Mouse (Mus musculus): ENCODE data around the gene Dctn2. TPM values are rescaled to one million over a fixed set of nuclear protein-coding genes. Genes with fewer than 3 reads are reported as not detected.
"Not testable (repeated sequence)": the region's sequence is repeated elsewhere in the genome, so short reads cannot be mapped to it uniquely, and the experiment has no call there.

The Dctn2 gene
- total RNA-seq, 2 experiments from 2014 or later, result 254 to 258 TPM

DNA sequence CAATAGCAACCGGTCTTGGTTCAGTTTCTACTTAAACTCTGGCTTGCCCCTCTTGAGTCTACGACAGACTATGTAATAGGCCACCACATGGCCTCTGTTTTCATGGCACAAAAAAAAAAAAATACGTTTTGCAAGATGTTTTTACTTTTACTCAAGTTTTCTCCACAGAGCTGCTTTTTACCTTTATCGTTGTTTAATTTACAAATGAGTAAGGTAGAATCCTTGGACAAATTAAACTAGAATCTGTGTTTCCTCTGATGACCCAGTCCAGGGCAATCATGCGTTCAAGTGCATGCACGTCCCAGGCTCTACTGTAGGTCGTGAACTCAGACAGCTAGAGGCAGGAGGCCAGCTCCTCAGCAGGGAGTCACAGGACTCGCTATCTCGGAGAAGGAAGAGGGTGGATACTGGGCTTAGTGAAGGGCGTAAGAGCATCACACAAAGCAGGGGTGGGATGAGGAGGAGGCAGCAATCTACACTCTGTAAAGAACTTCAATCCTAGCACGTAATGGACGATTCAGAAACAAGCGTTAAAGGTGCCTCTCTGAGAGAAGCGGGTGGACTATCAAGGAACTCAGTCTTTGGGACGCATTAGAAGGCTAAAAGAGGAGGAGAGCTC, 23.5 kb downstream of the Dctn2 start:
- no peak for DNase-seq

- DNase-seq, result peak; percentile 99
Measured at GRCm38 (mm10) chr10:127290307-127290929, 24.2 kb downstream of the Dctn2 start.

- DNase-seq, result peak in 1 of 2 experiments; percentile 67
Measured at GRCm38 (mm10) chr10:127290930-127291880, 25.0 kb downstream of the Dctn2 start.

DNA sequence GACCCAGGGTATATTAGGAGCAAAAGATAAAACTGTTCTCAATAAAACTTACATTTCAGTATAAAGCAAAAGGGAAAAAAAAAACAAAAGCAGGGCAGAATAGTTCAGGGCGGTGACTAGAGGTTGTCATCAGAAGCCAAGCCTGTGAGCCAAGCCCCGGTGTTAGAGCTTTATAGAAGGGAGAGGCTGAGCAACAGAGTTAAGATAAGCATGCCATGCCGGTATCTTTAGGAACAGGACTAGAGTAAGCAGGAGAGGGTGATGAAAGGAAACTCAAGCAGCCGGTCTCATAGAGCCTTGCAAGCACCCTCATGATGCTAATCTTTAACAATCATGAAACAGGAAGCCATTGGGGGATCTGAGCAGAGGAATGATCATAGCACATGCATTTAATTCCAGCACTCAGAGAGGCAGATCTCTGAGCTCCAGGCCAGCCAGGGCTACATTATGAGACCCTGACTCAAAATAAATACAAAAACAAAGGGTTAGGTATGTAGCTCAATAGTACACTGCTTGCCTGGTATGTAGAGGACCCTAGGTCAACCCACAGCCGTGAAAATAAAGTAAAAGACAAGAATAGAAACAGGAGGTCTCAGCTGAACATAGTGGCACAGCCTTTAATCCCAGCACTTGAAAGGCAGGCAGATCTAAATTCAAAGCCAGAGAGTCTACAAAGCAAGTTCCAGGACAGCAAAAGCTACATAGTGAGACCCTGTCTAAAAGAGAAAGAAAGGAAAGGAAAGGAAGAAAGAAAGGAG, 25.9 kb downstream of the Dctn2 start:
- DNase-seq, result no peak

- DNase-seq, result no peak
Measured at GRCm38 (mm10) chr10:127292987-127293538, 26.9 kb downstream of the Dctn2 start.

GRCm38 (mm10) chr10:127293590-127294113, 27.5 kb downstream of the Dctn2 start:
- no peak for DNase-seq

DNA sequence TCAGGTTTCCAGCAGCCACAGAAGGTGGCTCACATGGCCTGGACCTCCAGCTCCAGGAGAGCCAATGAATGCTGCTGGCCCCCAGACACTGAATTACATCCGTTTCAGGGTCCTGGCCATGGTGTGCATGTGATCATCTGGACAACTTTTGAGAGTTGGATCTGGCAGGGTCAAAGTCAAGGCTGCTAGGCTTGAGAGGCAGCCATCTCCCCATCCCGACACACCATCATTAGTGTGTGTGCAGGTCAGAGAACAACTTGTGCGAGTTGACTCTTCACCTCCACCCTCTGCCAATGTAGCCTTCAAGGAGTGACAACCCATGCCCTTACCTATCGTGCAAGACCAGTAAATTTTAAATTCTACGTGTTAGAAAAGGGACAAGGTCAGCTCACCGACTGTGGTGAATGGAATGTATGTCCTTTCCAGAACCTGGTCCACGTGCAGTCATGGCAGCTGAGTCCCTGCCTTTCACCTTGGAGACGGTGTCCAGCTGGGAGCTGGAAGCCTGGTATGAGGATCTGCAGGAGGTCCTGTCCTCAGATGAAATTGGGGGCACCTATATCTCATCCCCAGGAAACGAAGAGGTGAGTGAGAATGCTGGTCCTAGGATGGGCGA, 28.8 kb downstream of the Dctn2 start:
- no peak for DNase-seq

DNA sequence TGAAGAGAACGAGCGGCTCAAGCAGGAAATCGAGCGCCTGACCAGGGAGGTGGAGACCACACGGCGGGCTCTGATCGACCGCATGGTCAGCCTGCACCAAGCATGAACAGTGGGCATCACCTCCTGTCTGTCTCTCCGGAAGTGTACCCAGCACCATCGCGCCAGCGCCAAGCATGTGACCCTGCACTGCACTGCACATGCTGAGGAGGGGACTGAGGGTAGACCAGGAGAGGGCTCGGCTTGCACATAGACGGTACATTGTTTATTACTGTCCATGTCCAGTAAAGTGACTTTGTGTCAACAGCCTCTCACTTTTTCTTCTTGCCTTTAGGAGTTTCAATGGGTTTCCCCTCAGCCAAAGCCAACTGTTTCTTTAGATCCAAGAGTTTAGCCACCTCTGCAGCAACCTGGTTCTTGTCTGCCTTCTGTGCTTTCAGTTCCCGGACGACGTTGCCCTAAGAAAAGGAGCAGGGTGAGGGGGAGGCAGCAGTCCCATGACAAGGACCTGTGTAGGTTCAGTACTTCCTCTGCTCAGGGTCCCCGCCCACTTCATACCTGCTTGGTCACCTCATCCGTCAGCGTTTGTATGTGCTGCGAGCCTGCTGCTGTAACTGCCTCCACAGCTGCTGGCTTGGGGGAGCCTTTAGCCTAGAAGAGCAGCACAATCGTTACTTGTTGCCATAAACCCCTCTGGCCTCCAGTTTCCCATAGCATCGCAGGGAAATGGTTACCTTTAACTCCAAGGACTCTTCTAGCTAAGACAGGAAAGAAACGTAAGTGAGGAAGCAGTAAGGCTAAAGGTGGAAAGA, 30.0 kb downstream of the Dctn2 start:
- no peak for DNase-seq

DNA sequence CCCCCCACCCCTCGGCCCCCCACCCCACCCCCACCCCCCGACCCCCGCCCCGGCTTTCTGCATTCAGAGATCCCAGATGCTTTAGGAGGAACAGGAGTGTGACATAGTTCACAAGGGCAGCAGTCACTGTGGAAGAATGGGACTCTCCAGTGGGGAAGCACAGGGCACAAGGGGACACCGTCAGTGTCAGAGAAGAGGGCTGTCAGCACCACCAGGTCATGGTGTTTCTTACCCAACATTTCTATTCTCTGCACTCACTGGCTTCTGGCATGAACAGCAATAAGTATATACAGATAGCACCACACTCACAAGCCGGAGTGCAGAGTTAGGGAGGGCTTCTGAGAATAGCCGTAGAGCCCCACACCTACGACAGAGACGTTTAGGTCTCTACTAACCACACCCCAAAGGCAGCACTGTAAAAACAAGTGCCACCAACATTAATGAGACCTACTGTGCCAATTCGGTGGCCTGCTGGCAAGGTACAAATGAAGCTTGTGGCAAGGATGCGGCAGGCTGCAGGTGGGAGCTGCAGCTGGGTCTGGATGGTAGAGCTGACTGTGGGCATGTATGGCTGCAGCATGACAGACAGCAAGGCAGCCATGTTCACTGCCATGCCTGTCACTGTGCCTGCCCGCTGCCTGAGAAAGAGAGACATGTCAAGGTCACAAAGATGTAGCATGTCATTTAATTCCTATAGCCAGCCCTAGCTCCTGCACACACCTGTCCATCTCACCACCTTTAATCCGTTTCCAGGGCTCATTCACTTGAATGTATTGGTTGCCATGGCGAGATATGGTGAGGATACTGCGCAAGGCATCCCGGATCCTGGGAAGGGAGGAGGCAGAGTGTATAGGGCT, 31.1 kb downstream of the Dctn2 start:
- no peak for DNase-seq

GRCm38 (mm10) chr10:127300361-127300760, 34.2 kb downstream of the Dctn2 start:
- DNase-seq, result no peak

- no peak for DNase-seq
Measured at GRCm38 (mm10) chr10:127303136-127303535, 37.0 kb downstream of the Dctn2 start.

GRCm38 (mm10) chr10:127309167-127309566, 43.0 kb downstream of the Dctn2 start:
- DNase-seq, result not testable (repeated sequence)

GRCm38 (mm10) chr10:127310523-127311475, 44.6 kb downstream of the Dctn2 start:
- no peak for DNase-seq

- DNase-seq, result peak; percentile 94 to 95
Measured at GRCm38 (mm10) chr10:127311476-127312355, 45.5 kb downstream of the Dctn2 start, which contains the start of gene Mars. Gene Mars, minus strand, starts transcription at chr10:127311786.

DNA sequence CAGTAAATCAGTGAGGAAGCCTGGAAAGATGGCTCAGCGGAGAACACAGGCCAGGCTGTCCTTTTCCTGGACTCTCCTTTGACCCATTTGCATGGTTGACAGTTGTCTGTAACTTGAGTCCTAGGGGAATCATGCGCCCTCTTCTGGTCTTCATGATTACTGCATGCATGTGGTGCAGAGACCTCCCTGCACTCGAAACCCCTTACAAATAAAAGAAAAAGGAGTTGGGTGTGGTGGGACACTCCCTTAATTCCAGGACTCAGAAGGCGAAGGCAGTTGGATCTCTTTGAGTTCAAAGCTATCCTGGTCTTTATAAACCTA, 46.1 kb downstream of the Dctn2 start:
- DNase-seq, result peak; percentile 66 to 74

DNA sequence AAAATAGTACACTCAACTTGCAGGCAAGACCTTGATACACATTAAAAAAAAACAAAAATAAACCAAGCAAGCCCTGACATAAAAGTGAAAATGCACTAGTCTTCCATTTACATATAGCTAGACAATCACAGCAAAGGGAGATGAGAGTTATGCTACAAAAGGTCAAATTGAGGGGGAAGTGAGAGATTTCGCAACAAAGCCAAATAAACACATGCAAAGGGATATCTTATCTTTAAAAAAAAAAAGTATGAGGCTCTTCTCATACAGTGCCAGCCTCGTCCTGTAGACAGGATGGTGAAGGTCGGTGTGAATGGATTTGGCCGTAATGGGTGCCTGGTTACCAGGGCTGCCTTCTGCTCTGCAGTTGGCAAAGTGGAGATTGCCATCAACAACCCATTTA, 46.7 kb downstream of the Dctn2 start:
- DNase-seq, result no peak

DNA sequence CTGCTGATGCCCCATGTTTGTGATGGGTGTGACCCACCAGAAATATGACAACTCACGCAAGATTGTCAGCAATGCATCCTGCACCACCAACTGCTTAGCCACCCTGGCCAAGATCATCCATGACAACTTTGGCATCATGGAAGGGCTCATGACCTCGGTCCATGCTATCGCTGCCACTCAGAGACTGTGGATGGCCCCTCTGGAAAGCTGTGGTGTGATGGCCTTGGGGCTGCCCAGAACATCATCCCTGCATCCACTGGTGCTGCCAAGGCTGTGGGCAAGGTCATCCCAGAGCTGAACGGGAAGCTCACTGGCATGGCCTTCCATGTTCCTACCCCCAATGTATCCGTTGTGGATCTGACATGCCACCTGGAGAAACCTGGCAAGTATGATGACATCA, 47.3 kb downstream of the Dctn2 start:
- not testable (repeated sequence) for DNase-seq

All from layer of hippocampus, postnatal 36 days (tissue).